Mouse (Mus musculus): ENCODE data around the gene Prrt1. TPM values are rescaled to one million over a fixed set of nuclear protein-coding genes. Genes with fewer than 3 reads are reported as not detected.

Prrt1 gene
- total RNA-seq, 2 experiments from 2014 or later: 157 to 158 TPM

- DNase-seq (ENCODE audit: extremely low spot score in 1 of 2, low spot score in 2 of 2): no peak
- intact Hi-C loops (cut with DNase I): no loop called here
These were observed 6.2 kb upstream of the Prrt1 start for GRCm38 (mm10) chr17:34623161-34623560.

GRCm38 (mm10) chr17:34624981-34625380 is 4.4 kb upstream of the Prrt1 start:
- intact Hi-C loops (cut with DNase I): no loop called here
- no peak for DNase-seq (ENCODE audit: extremely low spot score in 1 of 2, low spot score in 2 of 2)

- DNase-seq (ENCODE audit: extremely low spot score in 1 of 2, low spot score in 2 of 2): no peak
These were observed 3.1 kb upstream of the Prrt1 start for GRCm38 (mm10) chr17:34626062-34626772.

GRCm38 (mm10) chr17:34626773-34627092 is 2.6 kb upstream of the Prrt1 start:
- no peak for DNase-seq (ENCODE audit: extremely low spot score in 1 of 2, low spot score in 2 of 2)
- intact Hi-C loops (cut with DNase I): no loop called here

More at GRCm38 (mm10) chr17:34626062-34626772, 3.1 kb upstream of the Prrt1 start:
- intact Hi-C loops (cut with DNase I): no loop called here

- DNase-seq (ENCODE audit: extremely low spot score in 1 of 2, low spot score in 2 of 2): peak; percentile 82 to 95
- intact Hi-C loops (cut with DNase I): no loop called here
These were observed 2.0 kb upstream of the Prrt1 start for GRCm38 (mm10) chr17:34627093-34627942.

GRCm38 (mm10) chr17:34627943-34628643 is 1.2 kb upstream of the Prrt1 start, which contains the start of gene Ppt2:
Gene Ppt2 (minus strand): TSS chr17:34628510.
- peak in 1 of 2 experiments; percentile 73 for DNase-seq (ENCODE audit: extremely low spot score in 1 of 2, low spot score in 2 of 2)
- intact Hi-C loops (cut with DNase I): no loop called here

- intact Hi-C loops (cut with DNase I): no loop called here
- DNase-seq (ENCODE audit: extremely low spot score in 1 of 2, low spot score in 2 of 2): no peak
These were observed 727 bp upstream of the Prrt1 start for GRCm38 (mm10) chr17:34628644-34628967.

GRCm38 (mm10) chr17:34629796-34630603 is 667 bp downstream of the Prrt1 start:
- intact Hi-C loops (cut with DNase I): no loop called here
- no peak for DNase-seq (ENCODE audit: extremely low spot score in 1 of 2, low spot score in 2 of 2)

GRCm38 (mm10) chr17:34630761-34631301 is 1.5 kb downstream of the Prrt1 start:
- intact Hi-C loops (cut with DNase I): no loop called here
- DNase-seq (ENCODE audit: extremely low spot score in 1 of 2, low spot score in 2 of 2): peak in 1 of 2 experiments; percentile 76

GRCm38 (mm10) chr17:34631647-34632046 is 2.3 kb downstream of the Prrt1 start:
- intact Hi-C loops (cut with DNase I): no loop called here
- no peak for DNase-seq (ENCODE audit: extremely low spot score in 1 of 2, low spot score in 2 of 2)

GRCm38 (mm10) chr17:34632261-34632691 is 2.9 kb downstream of the Prrt1 start:
- DNase-seq (ENCODE audit: extremely low spot score in 1 of 2, low spot score in 2 of 2): peak; percentile 72 to 87
- intact Hi-C loops (cut with DNase I): no loop called here

GRCm38 (mm10) chr17:34635671-34636070 is 6.3 kb downstream of the Prrt1 start:
- no peak for DNase-seq (ENCODE audit: extremely low spot score in 1 of 2, low spot score in 2 of 2)
- intact Hi-C loops (cut with DNase I): no loop called here

- DNase-seq (ENCODE audit: extremely low spot score in 1 of 2, low spot score in 2 of 2): no peak
- intact Hi-C loops (cut with DNase I): no loop called here
These were observed 8.1 kb downstream of the Prrt1 start for GRCm38 (mm10) chr17:34637459-34637858.

- intact Hi-C loops (cut with DNase I): no loop called here
These were observed 10.3 kb downstream of the Prrt1 start for GRCm38 (mm10) chr17:34639461-34640255.

GRCm38 (mm10) chr17:34640778-34641601 is 11.7 kb downstream of the Prrt1 start:
- DNase-seq (ENCODE audit: extremely low spot score in 1 of 2, low spot score in 2 of 2): peak in 1 of 2 experiments; percentile 42
- intact Hi-C loops (cut with DNase I): no loop called here

More at GRCm38 (mm10) chr17:34639461-34640255, 10.3 kb downstream of the Prrt1 start:
- DNase-seq (ENCODE audit: extremely low spot score in 1 of 2, low spot score in 2 of 2): peak in 1 of 2 experiments; percentile 18

GRCm38 (mm10) chr17:34641945-34642344 is 12.6 kb downstream of the Prrt1 start:
- intact Hi-C loops (cut with DNase I): no loop called here
- no peak for DNase-seq (ENCODE audit: extremely low spot score in 1 of 2, low spot score in 2 of 2)

GRCm38 (mm10) chr17:34643379-34643778 is 14.0 kb downstream of the Prrt1 start:
- no peak for DNase-seq (ENCODE audit: extremely low spot score in 1 of 2, low spot score in 2 of 2)
- intact Hi-C loops (cut with DNase I): no loop called here
